Mouse (Mus musculus) embryo, embryonic 9.5 days (tissue): ENCODE data around the gene Idnk.
"Not testable (repeated sequence)": the region's sequence is repeated elsewhere in the genome, so short reads cannot be mapped to it uniquely, and the experiment has no call there.

Source experiments
- DNase-seq: peaks from one replicate; pipeline ENCODE4 v3.0.0-alpha.2; 2017; ENCODE audit errors: extremely low spot score

Idnk gene

GRCm38 (mm10) chr13:58146603-58147002, 10.8 kb upstream of the Idnk start:
- not testable (repeated sequence) for DNase-seq

GRCm38 (mm10) chr13:58147760-58148159, 9.7 kb upstream of the Idnk start:
- DNase-seq: no peak

GRCm38 (mm10) chr13:58148256-58148831, 9.1 kb upstream of the Idnk start:
- DNase-seq: peak; percentile 85

- peak; percentile 26 for DNase-seq
These were observed 8.4 kb upstream of the Idnk start for GRCm38 (mm10) chr13:58149033-58149558.

GRCm38 (mm10) chr13:58149629-58150028, 7.8 kb upstream of the Idnk start:
- no peak for DNase-seq

GRCm38 (mm10) chr13:58150442-58150841, 7.0 kb upstream of the Idnk start:
- no peak for DNase-seq

GRCm38 (mm10) chr13:58156031-58156430, 1.4 kb upstream of the Idnk start:
- DNase-seq: no peak

GRCm38 (mm10) chr13:58157036-58157435, 413 bp upstream of the Idnk start:
- no peak for DNase-seq

- peak; percentile 89 for DNase-seq
These were observed 857 bp downstream of the Idnk start for GRCm38 (mm10) chr13:58158099-58158912.

GRCm38 (mm10) chr13:58160761-58161160, 3.3 kb downstream of the Idnk start:
- no peak for DNase-seq

- no peak for DNase-seq
These were observed 5.9 kb downstream of the Idnk start for GRCm38 (mm10) chr13:58163343-58163742.

- no peak for DNase-seq
These were observed 10.7 kb downstream of the Idnk start for GRCm38 (mm10) chr13:58168119-58168518.

GRCm38 (mm10) chr13:58176105-58176504, 18.7 kb downstream of the Idnk start:
- DNase-seq: no peak

GRCm38 (mm10) chr13:58177511-58178208, 20.2 kb downstream of the Idnk start:
- no peak for DNase-seq

- no peak for DNase-seq
These were observed 24.4 kb downstream of the Idnk start for GRCm38 (mm10) chr13:58181607-58182551.

- no peak for DNase-seq
These were observed 26.7 kb downstream of the Idnk start for GRCm38 (mm10) chr13:58184111-58184510.

GRCm38 (mm10) chr13:58186281-58186680, 28.8 kb downstream of the Idnk start:
- DNase-seq: no peak

GRCm38 (mm10) chr13:58187751-58188150, 30.3 kb downstream of the Idnk start:
- no peak for DNase-seq

GRCm38 (mm10) chr13:58188412-58188811, 31.0 kb downstream of the Idnk start:
- peak; percentile 81 for DNase-seq

GRCm38 (mm10) chr13:58189473-58189872, 32.0 kb downstream of the Idnk start:
- DNase-seq: no peak

GRCm38 (mm10) chr13:58191516-58191915, 34.1 kb downstream of the Idnk start:
- no peak for DNase-seq
